Mouse (Mus musculus): ENCODE measurements at regions not wholly inside any gene's neighbourhood (a gene's known extent, or its start where the extent isn't known, plus 50 kb on each side); places are given as distances from the start of the nearest gene placed in this dataset.

DNA sequence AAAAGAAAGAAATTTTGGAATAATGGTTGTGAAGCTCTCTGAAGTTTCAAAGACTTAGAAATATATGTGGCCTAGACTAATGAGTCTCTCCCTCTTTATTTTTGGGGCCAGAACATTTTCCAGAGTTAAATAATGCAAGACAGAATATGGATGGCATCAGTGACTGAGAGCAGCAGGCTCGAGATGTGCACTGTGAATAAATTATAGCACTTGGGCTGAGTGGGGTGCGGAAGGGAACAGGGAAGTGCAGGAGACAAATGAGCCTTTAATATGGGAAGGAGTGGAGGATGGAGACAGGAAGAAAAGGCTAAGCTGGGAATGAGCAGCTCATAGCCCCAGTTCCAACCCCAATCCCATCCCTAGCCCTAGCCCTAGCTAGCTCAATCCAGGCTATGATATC is 108.0 kb upstream of the Plxna4 start:
- no peak overlapping the region for H3K4me2 ChIP-seq
- no peaks in the 10 kb centered on the region for H3K36me3 ChIP-seq
- 78% methylated on average over 2 of the region's 2 CpGs for WGBS
- H3K9ac ChIP-seq: no peak overlapping the region
- no peak for ATAC-seq (ENCODE audit: low FRiP score)
- no peak overlapping the region for H3K27ac ChIP-seq
- H3K4me3 ChIP-seq: no peak overlapping the region
- no peaks in the 10 kb centered on the region for H3K27me3 ChIP-seq
- H3K9me3 ChIP-seq: no peaks in the 10 kb centered on the region
- H3K4me1 ChIP-seq (replicated peaks): no peaks in the 10 kb centered on the region

DNA sequence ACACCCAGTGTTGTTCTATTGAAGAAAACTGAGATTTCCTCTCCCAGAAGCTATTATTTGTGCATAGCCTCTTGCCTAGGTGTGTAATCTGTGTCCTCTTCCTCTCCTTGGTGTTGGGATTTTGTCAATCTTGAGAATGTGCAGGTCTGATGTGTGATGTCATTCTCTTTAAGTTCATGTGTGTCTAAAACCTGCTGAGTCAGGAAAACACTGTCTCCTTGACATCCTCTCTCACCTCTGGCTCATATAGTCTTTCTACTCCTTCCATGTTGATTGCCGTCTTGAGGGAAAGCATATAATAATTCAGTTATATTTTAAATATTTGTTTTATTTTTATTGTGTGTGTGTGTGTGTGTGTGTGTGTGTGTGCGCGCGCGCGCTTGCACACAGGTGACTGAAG is 84.6 kb upstream of the Plxna4 start:
- Histone ChIP-seq H3K4me1 (replicated peaks) (no peaks in the 10 kb centered on the region), H3K4me3 (no peak overlapping the region), H3K9ac (no peak overlapping the region), H3K36me3 (no peaks in the 10 kb centered on the region), H3K27ac (no peak overlapping the region), H3K27me3 (no peaks in the 10 kb centered on the region), H3K4me2 (no peak overlapping the region), H3K9me3 (no peaks in the 10 kb centered on the region)
- WGBS: 99% methylated on average over 6 of the region's 6 CpGs
- no peak for ATAC-seq (ENCODE audit: low FRiP score)

DNA sequence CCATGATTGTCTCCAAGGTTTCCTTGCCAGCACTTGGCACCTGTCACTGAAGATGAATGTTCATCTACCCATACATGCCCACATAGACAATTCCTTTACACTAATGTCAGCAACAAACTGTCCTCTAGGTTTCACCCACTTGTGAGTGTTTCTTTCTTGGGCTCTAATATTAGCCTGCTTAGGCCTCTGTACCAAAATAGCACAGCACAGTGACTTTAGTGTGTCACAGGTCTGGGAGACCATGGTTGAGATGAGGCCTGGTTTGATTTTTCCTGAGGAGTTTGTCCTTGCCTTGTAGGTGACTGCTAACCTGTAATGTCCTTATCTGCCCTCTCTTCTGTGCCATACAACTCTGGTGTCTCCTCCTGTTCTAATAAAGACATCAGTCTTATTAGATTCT is 71.8 kb upstream of the Plxna4 start:
- Histone ChIP-seq H3K4me1 (replicated peaks) (no peaks in the 10 kb centered on the region), H3K4me3 (no peak overlapping the region), H3K36me3 (no peaks in the 10 kb centered on the region), H3K27ac (no peak overlapping the region), H3K4me2 (no peak overlapping the region), H3K9ac (no peak overlapping the region), H3K9me3 (no peaks in the 10 kb centered on the region), H3K27me3 (no peaks in the 10 kb centered on the region)
- ATAC-seq (ENCODE audit: low FRiP score): no peak

DNA sequence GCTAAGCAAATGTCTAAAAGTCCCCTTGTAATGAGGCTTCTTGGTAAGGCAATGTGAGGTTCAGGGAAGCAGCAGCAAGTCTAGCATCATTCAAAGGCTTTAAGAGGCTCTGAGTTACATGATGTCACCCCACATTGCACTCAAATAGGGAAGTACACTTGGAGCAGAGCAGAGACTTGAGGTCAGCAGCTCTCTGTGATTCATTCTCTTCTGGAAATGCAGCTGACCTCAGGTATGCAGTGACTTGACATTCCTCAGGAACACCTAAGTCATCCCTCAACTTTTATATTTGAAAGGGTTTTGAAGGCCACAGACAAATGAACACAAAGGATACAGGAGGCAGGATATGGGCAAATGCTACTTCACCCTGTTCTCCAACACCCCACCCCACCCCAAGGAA is 69.4 kb upstream of the Plxna4 start:
- Histone ChIP-seq H3K9me3 (no peaks in the 10 kb centered on the region), H3K4me2 (no peak overlapping the region), H3K4me1 (replicated peaks) (no peaks in the 10 kb centered on the region), H3K4me3 (no peak overlapping the region), H3K27me3 (no peaks in the 10 kb centered on the region), H3K27ac (no peak overlapping the region), H3K9ac (no peak overlapping the region), H3K36me3 (no peaks in the 10 kb centered on the region)
- no peak for ATAC-seq (ENCODE audit: low FRiP score)

DNA sequence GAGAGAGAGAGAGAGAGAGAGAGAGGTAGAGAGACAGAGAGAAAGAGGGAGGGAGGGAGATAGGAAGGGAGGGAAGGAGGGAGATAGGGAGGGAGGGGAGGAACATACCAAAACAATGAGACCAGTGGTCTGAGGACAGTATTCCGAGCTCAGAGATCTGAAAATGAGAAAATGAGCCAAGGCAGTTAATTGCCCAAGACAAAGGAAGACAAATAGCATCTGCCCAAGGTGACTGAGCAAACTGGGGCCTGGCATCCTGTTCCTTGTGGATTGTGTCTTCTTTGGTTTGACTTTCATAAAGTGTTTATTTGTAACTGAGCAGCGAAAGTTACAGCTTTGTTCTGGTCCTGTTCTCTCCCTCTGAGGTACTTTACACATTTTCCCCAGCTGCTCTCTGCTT is 66.2 kb upstream of the Plxna4 start:
- no peaks in the 10 kb centered on the region for H3K36me3 ChIP-seq
- H3K4me2 ChIP-seq: no peak overlapping the region
- H3K4me1 ChIP-seq (replicated peaks): no peaks in the 10 kb centered on the region
- no peak overlapping the region for H3K4me3 ChIP-seq
- 71% methylated on average over 2 of the region's 2 CpGs for WGBS
- no peak overlapping the region for H3K9ac ChIP-seq
- no peaks in the 10 kb centered on the region for H3K9me3 ChIP-seq
- H3K27ac ChIP-seq: no peak overlapping the region
- H3K27me3 ChIP-seq: no peaks in the 10 kb centered on the region
- ATAC-seq (ENCODE audit: low FRiP score): no peak

DNA sequence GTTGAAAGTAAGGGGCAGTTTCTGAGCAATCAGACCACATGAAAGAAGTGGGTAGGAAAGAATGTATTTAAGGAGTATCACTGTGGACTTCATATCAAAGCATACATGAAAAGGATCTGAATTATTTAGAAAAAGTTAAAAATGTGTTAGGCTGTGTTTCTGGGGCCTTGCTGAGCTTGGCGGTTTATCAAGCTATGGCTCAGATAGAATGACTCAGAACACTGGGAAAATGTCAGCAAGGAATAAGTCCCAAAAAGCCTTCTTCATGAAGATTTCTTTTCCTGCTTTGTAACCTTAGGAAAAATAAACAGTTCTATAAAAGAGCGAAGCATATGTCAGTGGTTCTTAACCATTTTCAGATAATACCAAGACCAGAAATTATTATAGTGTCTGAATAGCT is 56.0 kb upstream of the Plxna4 start:
- Histone ChIP-seq H3K36me3 (no peaks in the 10 kb centered on the region), H3K4me3 (no peak overlapping the region), H3K27me3 (no peaks in the 10 kb centered on the region), H3K4me2 (no peak overlapping the region), H3K9ac (no peak overlapping the region), H3K4me1 (replicated peaks) (no peaks in the 10 kb centered on the region), H3K27ac (no peak overlapping the region), H3K9me3 (no peaks in the 10 kb centered on the region)
- ATAC-seq (ENCODE audit: low FRiP score): no peak
- WGBS: 85% methylated on average over 2 of the region's 2 CpGs

DNA sequence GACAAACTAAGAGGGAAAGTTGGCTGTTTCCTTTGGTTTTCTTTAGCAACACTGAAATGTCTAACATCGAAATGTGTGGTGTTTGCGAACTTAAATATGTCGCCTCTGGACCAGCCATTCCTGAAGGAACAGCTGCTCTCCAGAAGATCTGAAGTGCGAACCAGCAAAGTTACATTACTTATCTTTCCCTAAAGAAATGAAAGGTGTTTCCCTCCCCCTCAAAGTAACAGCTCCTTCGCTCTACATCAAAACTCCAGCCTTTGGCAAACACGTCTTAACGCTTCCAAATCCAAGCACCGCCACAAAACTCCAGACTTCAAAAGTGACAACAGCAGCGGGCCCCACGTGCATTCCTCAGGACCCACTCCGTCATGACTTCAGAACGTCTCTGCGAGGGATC is 50.9 kb upstream of the Plxna4 start:
- no peak overlapping the region for H3K27ac ChIP-seq
- WGBS: 92% methylated on average over 13 of the region's 13 CpGs

More for the DNA sequence above, 50.9 kb upstream of the Plxna4 start:
- ATAC-seq (ENCODE audit: low FRiP score): no peak
- Histone ChIP-seq H3K4me3 (no peak overlapping the region), H3K9ac (no peak overlapping the region), H3K36me3 (no peaks in the 10 kb centered on the region), H3K27me3 (no peaks in the 10 kb centered on the region), H3K4me2 (no peak overlapping the region), H3K4me1 (replicated peaks) (no peaks in the 10 kb centered on the region), H3K9me3 (no peaks in the 10 kb centered on the region)
